Mouse (Mus musculus) layer of hippocampus, adult 8-10 months (tissue): ENCODE measurements around the gene Gm28043. TPM values are rescaled to one million over a fixed set of nuclear protein-coding genes. Genes with fewer than 3 reads are reported as not detected.
A peak's percentile ranks its signal among the peaks of the same experiment; 100 is the strongest.
"Not testable (repeated sequence)": the region's sequence is repeated elsewhere in the genome, so short reads cannot be mapped to it uniquely, and the experiment has no call there.

Experiments
- DNase-seq, 2 experiments: peaks; one replicate each; pipeline ENCODE4 v3.0.0; 2022; ENCODE audit warnings: low spot score in 2 of 2
- total RNA-seq, 4 experiments: library from RNA; stranded (reverse); gene quantifications; 2 replicates each; pipeline ENCODE4 v1.2.4; 2022

Gene Gm28043
- total RNA-seq: 1 to 10 TPM; 4.5 to 6.3 (median 5.5) TPM

GRCm38 (mm10) chr17:29614115-29615023, at the start of gene Gm28043, which contains the start of gene Rnf8:
TSS of gene Gm28043 (plus strand) at chr17:29614876.
TSS of gene Rnf8 (plus strand) at chr17:29614790.
- DNase-seq: peak; percentile 87 to 91

- no peak for DNase-seq
These were observed 49.2 kb upstream of the Gm28043 start for GRCm38 (mm10) chr17:29565521-29565920.

- DNase-seq: no peak
These were observed 46.2 kb upstream of the Gm28043 start for GRCm38 (mm10) chr17:29568435-29568834.

GRCm38 (mm10) chr17:29569831-29570230, 44.8 kb upstream of the Gm28043 start:
- DNase-seq: no peak

GRCm38 (mm10) chr17:29579579-29580126, 35.0 kb upstream of the Gm28043 start:
- DNase-seq: no peak

GRCm38 (mm10) chr17:29583569-29583968, 31.1 kb upstream of the Gm28043 start:
- no peak for DNase-seq

GRCm38 (mm10) chr17:29584306-29584705, 30.4 kb upstream of the Gm28043 start:
- no peak for DNase-seq

- DNase-seq: peak in 1 of 2 experiments; percentile 59
These were observed 29.9 kb upstream of the Gm28043 start for GRCm38 (mm10) chr17:29584737-29585136.

- no peak for DNase-seq
These were observed 29.2 kb upstream of the Gm28043 start for GRCm38 (mm10) chr17:29585446-29585845.

GRCm38 (mm10) chr17:29586921-29587320, 27.8 kb upstream of the Gm28043 start:
- no peak for DNase-seq

GRCm38 (mm10) chr17:29589221-29589898, 25.3 kb upstream of the Gm28043 start:
- peak in 1 of 2 experiments; percentile 36 for DNase-seq

- no peak for DNase-seq
These were observed 18.5 kb upstream of the Gm28043 start for GRCm38 (mm10) chr17:29595891-29596770.

GRCm38 (mm10) chr17:29596771-29597132, 17.9 kb upstream of the Gm28043 start:
- DNase-seq: no peak

GRCm38 (mm10) chr17:29599051-29599450, 15.6 kb upstream of the Gm28043 start:
- DNase-seq: no peak

- no peak for DNase-seq
These were observed 15.1 kb upstream of the Gm28043 start for GRCm38 (mm10) chr17:29599537-29599936.

- no peak for DNase-seq
These were observed 13.3 kb upstream of the Gm28043 start for GRCm38 (mm10) chr17:29601391-29601790.

GRCm38 (mm10) chr17:29603283-29603682, 11.4 kb upstream of the Gm28043 start:
- peak in 1 of 2 experiments; percentile 79 for DNase-seq

GRCm38 (mm10) chr17:29613453-29613852, 1.2 kb upstream of the Gm28043 start:
- not testable (repeated sequence) for DNase-seq

- no peak for DNase-seq
These were observed 412 bp downstream of the Gm28043 start for GRCm38 (mm10) chr17:29615024-29615551.

- DNase-seq: no peak
These were observed 940 bp downstream of the Gm28043 start for GRCm38 (mm10) chr17:29615616-29616015.

- DNase-seq: no peak
These were observed 4.6 kb downstream of the Gm28043 start for GRCm38 (mm10) chr17:29619231-29619630.
